8 mouse cellular contexts compared by ENCODE assay signal in the genomic region with DNA sequence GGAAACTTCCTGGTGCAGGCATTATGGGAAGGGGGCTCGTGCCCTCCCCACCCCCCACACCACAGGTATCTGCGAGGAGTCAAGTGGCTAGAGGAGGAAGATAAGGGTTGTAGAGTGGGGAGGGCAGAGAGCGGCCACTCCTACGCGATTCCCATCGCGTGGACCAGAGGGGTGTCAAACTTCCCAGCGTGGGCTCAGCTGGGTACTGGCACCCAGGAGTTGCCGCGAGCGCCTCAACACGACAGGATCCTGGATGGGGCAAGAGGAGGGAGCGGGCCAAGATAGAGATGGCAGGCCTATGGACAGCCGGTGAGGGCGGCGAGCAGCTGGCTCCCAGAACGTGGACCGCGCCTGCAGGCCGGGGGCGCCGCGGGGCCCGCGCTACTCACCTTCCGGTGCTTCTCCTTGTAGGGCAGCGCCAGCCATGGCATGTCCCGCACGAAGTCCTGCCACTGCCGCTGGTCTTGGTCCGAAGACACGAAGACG. TPM values are rescaled to one million over a fixed set of nuclear protein-coding genes. Genes with fewer than 3 reads are reported as not detected.
DNase-seq lines count a peak whose midpoint lies in the region; ATAC-seq and TF ChIP-seq lines count a peak whose summit lies in the region.

No protein-coding gene starts in this region.

- H3K9me3 ChIP-seq in E14TG2a.4 (ENCODE audit: low read length), result no peaks in the 10 kb centered on the region
- H3K9me3 ChIP-seq in heart, postnatal 0 days (replicated peaks; ENCODE audit: control insufficient read depth, low read length), result no peaks in the 10 kb centered on the region
- no peaks in the 10 kb centered on the region for H3K9me3 ChIP-seq in liver, embryonic 15.5 days (replicated peaks)

- H3K4me3 ChIP-seq in E14TG2a.4 (replicated peaks; ENCODE audit: low read length), result peak overlapping the region; percentile 86
- H3K4me3 ChIP-seq in cortical plate, adult 2 months (ENCODE audit: insufficient read depth, low read length), result peak overlapping the region; percentile 70
- peak overlapping the region; percentile 89 for H3K4me3 ChIP-seq in heart, postnatal 0 days (ENCODE audit: low read depth, low read length)
- peak overlapping the region; percentile 71 for H3K4me3 ChIP-seq in liver, embryonic 15.5 days (replicated peaks)

- H3K9ac ChIP-seq in heart, postnatal 0 days (replicated peaks; ENCODE audit: low read depth, low read length), result peak overlapping the region; percentile 71
- H3K9ac ChIP-seq in liver, embryonic 15.5 days, result peak overlapping the region; percentile 57

- peak; percentile 42 for ATAC-seq in heart, postnatal 0 days (ENCODE audit: insufficient read depth, low read depth)
- ATAC-seq in liver, embryonic 15.5 days (ENCODE audit: insufficient read depth), result peak; percentile 62

- peak overlapping the region; percentile 100 for H3K4me2 ChIP-seq in heart, postnatal 0 days (ENCODE audit: low read depth, low read length)
- H3K4me2 ChIP-seq in liver, embryonic 15.5 days, result peak overlapping the region; percentile 99

- no peaks in the 10 kb centered on the region for H3K36me3 ChIP-seq in E14TG2a.4 (ENCODE audit: insufficient read depth, low read length)
- H3K36me3 ChIP-seq in heart, postnatal 0 days (replicated peaks; ENCODE audit: control insufficient read depth, insufficient read depth, low read length), result no peaks in the 10 kb centered on the region
- no peaks in the 10 kb centered on the region for H3K36me3 ChIP-seq in liver, embryonic 15.5 days (replicated peaks)

- peak; percentile 62 for DNase-seq in embryo, embryonic 10 days (ENCODE audit: low spot score)
- no peak for DNase-seq in embryo, embryonic 9.5 days (ENCODE audit: extremely low spot score)
- DNase-seq in heart, postnatal 0 days (ENCODE audit: low spot score), result peak; percentile 35
- peak; percentile 44 for DNase-seq in skeletal muscle tissue, adult 2 months (ENCODE audit: low read depth, low spot score)
- DNase-seq in left cerebral cortex, adult 8-10 months (ENCODE audit: low spot score in 2 of 2), result no peak

- under 1% methylated on average over 33 of the region's 33 CpGs for WGBS in heart, postnatal 0 days
- WGBS in liver, embryonic 15.5 days (ENCODE audit: insufficient replicate concordance), result 0% methylated on average over 32 of the region's 33 CpGs

- TF ChIP-seq CTCF in E14TG2a.4 (conservative IDR thresholded peaks at IDR 0.05; ENCODE audit: low read length), result no peak
- TF ChIP-seq CTCF in cortical plate, adult 2 months (IDR thresholded peaks at IDR 0.05; ENCODE audit: extremely low read depth, insufficient read depth, low read length), result no peak
- TF ChIP-seq CTCF in heart, postnatal 0 days (IDR thresholded peaks at IDR 0.05; ENCODE audit: low read depth), result no peak

- H3K4me1 ChIP-seq in E14TG2a.4 (replicated peaks; ENCODE audit: low read depth, low read length), result peaks cover 36% of the 10 kb centered on the region
- peaks cover 3% of the 10 kb centered on the region; the same call in 1 of the 2 replicates for H3K4me1 ChIP-seq in cortical plate, adult 2 months (ENCODE audit: control insufficient read depth, insufficient read depth, low read length)
- no peaks in the 10 kb centered on the region for H3K4me1 ChIP-seq in heart, postnatal 0 days (ENCODE audit: control insufficient read depth, insufficient read depth)
- peaks cover 27% of the 10 kb centered on the region for H3K4me1 ChIP-seq in liver, embryonic 15.5 days (replicated peaks)

- H3K27ac ChIP-seq in cortical plate, adult 2 months (ENCODE audit: insufficient read depth, low read length), result no peak overlapping the region
- H3K27ac ChIP-seq in heart, postnatal 0 days (ENCODE audit: low read depth), result peak overlapping the region; percentile 80
- H3K27ac ChIP-seq in liver, embryonic 15.5 days (replicated peaks), result peak overlapping the region; percentile 54; the same call in 1 of the 2 replicates

- no peak for TF ChIP-seq POLR2A in cortical plate, adult 2 months (IDR thresholded peaks at IDR 0.05; ENCODE audit: extremely low read depth, insufficient read depth, low read length)

- H3K27me3 ChIP-seq in E14TG2a.4 (ENCODE audit: insufficient read depth, low read length), result peaks cover 65% of the 10 kb centered on the region
- no peaks in the 10 kb centered on the region for H3K27me3 ChIP-seq in heart, postnatal 0 days (ENCODE audit: control insufficient read depth, insufficient read depth, low read length)
- peaks cover 46% of the 10 kb centered on the region for H3K27me3 ChIP-seq in liver, embryonic 15.5 days

- no peak for TF ChIP-seq EP300 in heart, postnatal 0 days (IDR thresholded peaks at IDR 0.05; ENCODE audit: low read depth)

RNA-seq across cellular contexts. Expression of gene Nxn, which starts 0.6 kb away (rescaled TPM):
- polyA plus RNA-seq in cortical plate, adult 2 months (2012; rRNA removed), result 8.0 and 9.2 TPM in 2 replicates
- total RNA-seq in heart, postnatal 0 days (2014; rRNA removed; ENCODE audit: low replicate concordance), result 35.6 and 50.7 TPM in 2 replicates
- 10.6 TPM in 2 replicates for polyA plus RNA-seq in heart, postnatal 0 days (2015; fragmentation: Nextera tagmentation; extraction: Ambion mirVana)
- polyA plus RNA-seq in liver, embryonic 15.5 days (2015; fragmentation: Nextera tagmentation; extraction: Ambion mirVana), result 2.5 and 2.8 TPM in 2 replicates
- total RNA-seq in left cerebral cortex, adult 8-10 months (2022), result 10 to 100 TPM in 3 of 4 experiments, 1 to 10 TPM in 1; 9.5 to 12.5 (median 10.9) TPM

RNA-seq across cellular contexts. Expression of gene Timm22, which starts 8.4 kb away (rescaled TPM):
- 28.3 and 28.7 TPM in 2 replicates for polyA plus RNA-seq in cortical plate, adult 2 months (2012; rRNA removed)
- 20.1 and 42.8 TPM in 2 replicates for total RNA-seq in heart, postnatal 0 days (2014; rRNA removed; ENCODE audit: low replicate concordance)
- polyA plus RNA-seq in heart, postnatal 0 days (2015; fragmentation: Nextera tagmentation; extraction: Ambion mirVana), result 90.5 and 99.9 TPM in 2 replicates
- polyA plus RNA-seq in liver, embryonic 15.5 days (2015; fragmentation: Nextera tagmentation; extraction: Ambion mirVana), result 36.6 and 37.4 TPM in 2 replicates
- 10 to 100 TPM; 28.9 to 39.8 (median 30.8) TPM for total RNA-seq in left cerebral cortex, adult 8-10 months (2022)

Comparison
In these comparisons a context has a peak if more than half of its experiments do, and no peak if none do; other contexts are left out.
1. DNase-seq: peak in embryo, embryonic 10 days (single experiment), heart, postnatal 0 days (single experiment) and skeletal muscle tissue, adult 2 months (single experiment); none in embryo, embryonic 9.5 days (single experiment) and left cerebral cortex, adult 8-10 months (0 of 2).
2. Peak in every context shown above with its lines, with median percentiles within 50 percentile points of each other: H3K4me3 ChIP-seq.